Mouse (Mus musculus) cerebellum, adult 9-11 months (tissue): ENCODE results near the gene Iqce.

Experiments
- DNase-seq: peaks from one replicate; pipeline ENCODE4 v3.0.0; 2022

Iqce gene

GRCm38 (mm10) chr5:140612191-140612590, 90.0 kb downstream of the Iqce start:
- no peak for DNase-seq
